Mouse (Mus musculus): ENCODE results near the gene Ucn.
A peak's percentile ranks its signal among the peaks of the same experiment; 100 is the strongest.

Ucn gene

DNA sequence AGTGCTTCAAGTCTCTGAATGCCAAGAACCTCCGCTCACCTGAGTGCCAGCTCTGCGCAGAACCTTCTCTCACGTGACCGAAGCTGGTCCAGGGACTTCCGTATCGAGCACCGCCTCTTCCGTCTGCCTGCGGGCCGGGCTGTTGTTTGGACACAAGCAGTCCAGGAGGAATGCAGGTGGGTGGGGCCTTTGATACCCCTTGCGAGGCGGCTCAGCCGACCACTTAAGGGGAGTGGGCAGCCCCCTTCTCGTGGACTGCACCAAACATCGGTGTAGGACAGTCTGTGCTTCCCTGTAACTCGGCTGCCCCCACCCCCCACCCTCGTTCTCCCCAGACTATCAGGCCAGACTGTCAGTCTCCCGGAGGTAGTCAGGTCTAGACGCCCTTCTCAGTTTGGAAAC is 15.5 kb upstream of the Ucn start, which contains the start of gene Mpv17:
Mpv17 (minus strand) TSS at position 100 of the 402 bp plus-strand sequence.
- Histone ChIP-seq H3K4me1 (replicated peaks; ENCODE audit: low read depth, low read length) (peaks cover 46% of the 10 kb centered on the region), H3K4me3 (replicated peaks; ENCODE audit: low read length) (peak within 1 kb of the TSS; percentile 82), H3K27me3 (ENCODE audit: insufficient read depth, low read length) (no peaks in the 10 kb centered on the region), H3K36me3 (ENCODE audit: insufficient read depth, low read length) (peaks cover 69% of the 10 kb centered on the region), H3K9me3 (ENCODE audit: low read length) (no peaks in the 10 kb centered on the region)
- no peak for TF ChIP-seq POU5F1 (IDR thresholded peaks at IDR 0.05; ENCODE audit: borderline replicate concordance, low read length)
- no peak for TF ChIP-seq CTCF (conservative IDR thresholded peaks at IDR 0.05; ENCODE audit: low read length)
- TF ChIP-seq NANOG (IDR thresholded peaks at IDR 0.05; ENCODE audit: borderline replicate concordance, low read length) = no peak

- Histone ChIP-seq H3K27me3 (ENCODE audit: insufficient read depth, low read length) (no peaks in the 10 kb centered on the region), H3K4me3 (replicated peaks; ENCODE audit: low read length) (peak overlapping the region; percentile 82), H3K36me3 (ENCODE audit: insufficient read depth, low read length) (peaks cover 67% of the 10 kb centered on the region), H3K4me1 (replicated peaks; ENCODE audit: low read depth, low read length) (peaks cover 46% of the 10 kb centered on the region), H3K9me3 (ENCODE audit: low read length) (no peaks in the 10 kb centered on the region)
- TF ChIP-seq NANOG (IDR thresholded peaks at IDR 0.05; ENCODE audit: borderline replicate concordance, low read length) (no peak), CTCF (conservative IDR thresholded peaks at IDR 0.05; ENCODE audit: low read length) (no peak), POU5F1 (IDR thresholded peaks at IDR 0.05; ENCODE audit: borderline replicate concordance, low read length) (no peak)
Measured at GRCm38 (mm10) chr5:31153516-31154151, 15.0 kb upstream of the Ucn start.

- no peaks in the 10 kb centered on the region for H3K27me3 ChIP-seq (ENCODE audit: insufficient read depth, low read length)
- no peaks in the 10 kb centered on the region for H3K9me3 ChIP-seq (ENCODE audit: low read length)
- peaks cover 66% of the 10 kb centered on the region for H3K36me3 ChIP-seq (ENCODE audit: insufficient read depth, low read length)
- TF ChIP-seq NANOG (IDR thresholded peaks at IDR 0.05; ENCODE audit: borderline replicate concordance, low read length) (no peak), POU5F1 (IDR thresholded peaks at IDR 0.05; ENCODE audit: borderline replicate concordance, low read length) (no peak), CTCF (conservative IDR thresholded peaks at IDR 0.05; ENCODE audit: low read length) (no peak)
- no peak overlapping the region for H3K4me3 ChIP-seq (replicated peaks; ENCODE audit: low read length)
- peaks cover 46% of the 10 kb centered on the region for H3K4me1 ChIP-seq (replicated peaks; ENCODE audit: low read depth, low read length)
Measured at GRCm38 (mm10) chr5:31151746-31152145, 13.1 kb upstream of the Ucn start.

DNA sequence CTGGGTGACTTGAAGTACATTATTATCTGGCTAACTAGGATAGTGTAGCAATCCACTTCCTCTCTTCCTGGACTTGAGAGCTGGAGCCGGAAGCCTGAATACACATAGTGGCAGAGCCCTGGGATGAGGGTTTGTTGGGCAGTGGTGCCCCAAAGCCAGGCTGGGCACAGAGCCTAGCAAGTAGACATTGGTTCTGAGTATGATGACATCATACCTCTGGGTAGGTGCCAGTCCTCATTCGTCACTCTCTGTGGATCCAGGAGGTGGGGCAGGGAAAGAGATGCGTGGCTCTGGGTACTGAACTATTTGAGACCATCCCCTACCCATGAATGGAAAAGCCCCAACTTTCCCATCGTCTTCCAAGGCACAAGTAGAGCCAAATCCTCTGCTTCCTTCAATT is 11.2 kb upstream of the Ucn start:
- H3K27me3 ChIP-seq (ENCODE audit: insufficient read depth, low read length) = no peaks in the 10 kb centered on the region
- TF ChIP-seq CTCF (conservative IDR thresholded peaks at IDR 0.05; ENCODE audit: low read length) (no peak), POU5F1 (IDR thresholded peaks at IDR 0.05; ENCODE audit: borderline replicate concordance, low read length) (no peak), NANOG (IDR thresholded peaks at IDR 0.05; ENCODE audit: borderline replicate concordance, low read length) (no peak)
- H3K36me3 ChIP-seq (ENCODE audit: insufficient read depth, low read length) = peaks cover 63% of the 10 kb centered on the region
- H3K9me3 ChIP-seq (ENCODE audit: low read length) = no peaks in the 10 kb centered on the region
- peaks cover 48% of the 10 kb centered on the region for H3K4me1 ChIP-seq (replicated peaks; ENCODE audit: low read depth, low read length)
- H3K4me3 ChIP-seq (replicated peaks; ENCODE audit: low read length) = no peak overlapping the region

- Histone ChIP-seq H3K36me3 (ENCODE audit: insufficient read depth, low read length) (peaks cover 13% of the 10 kb centered on the region), H3K4me3 (replicated peaks; ENCODE audit: low read length) (peak overlapping the region; percentile 81), H3K4me1 (replicated peaks; ENCODE audit: low read depth, low read length) (peaks cover 34% of the 10 kb centered on the region), H3K9me3 (ENCODE audit: low read length) (no peaks in the 10 kb centered on the region), H3K27me3 (ENCODE audit: insufficient read depth, low read length) (peaks cover 57% of the 10 kb centered on the region)
- no peak for TF ChIP-seq POU5F1 (IDR thresholded peaks at IDR 0.05; ENCODE audit: borderline replicate concordance, low read length)
- TF ChIP-seq CTCF (conservative IDR thresholded peaks at IDR 0.05; ENCODE audit: low read length) = no peak
- TF ChIP-seq NANOG (IDR thresholded peaks at IDR 0.05; ENCODE audit: borderline replicate concordance, low read length) = no peak
Measured at GRCm38 (mm10) chr5:31138968-31139425, 368 bp upstream of the Ucn start.

GRCm38 (mm10) chr5:31137658-31138057 is 971 bp downstream of the Ucn start:
- peaks cover 61% of the 10 kb centered on the region for H3K27me3 ChIP-seq (ENCODE audit: insufficient read depth, low read length)
- H3K4me1 ChIP-seq (replicated peaks; ENCODE audit: low read depth, low read length) = peaks cover 34% of the 10 kb centered on the region
- H3K9me3 ChIP-seq (ENCODE audit: low read length) = no peaks in the 10 kb centered on the region
- H3K4me3 ChIP-seq (replicated peaks; ENCODE audit: low read length) = peak overlapping the region; percentile 81
- no peak for TF ChIP-seq CTCF (conservative IDR thresholded peaks at IDR 0.05; ENCODE audit: low read length)
- H3K36me3 ChIP-seq (ENCODE audit: insufficient read depth, low read length) = peaks cover 8% of the 10 kb centered on the region

- Histone ChIP-seq H3K36me3 (ENCODE audit: insufficient read depth, low read length) (peaks cover 8% of the 10 kb centered on the region), H3K4me1 (replicated peaks; ENCODE audit: low read depth, low read length) (peaks cover 34% of the 10 kb centered on the region), H3K9me3 (ENCODE audit: low read length) (no peaks in the 10 kb centered on the region), H3K4me3 (replicated peaks; ENCODE audit: low read length) (peak overlapping the region; percentile 81), H3K27me3 (ENCODE audit: insufficient read depth, low read length) (peaks cover 65% of the 10 kb centered on the region)
- TF ChIP-seq POU5F1 (IDR thresholded peaks at IDR 0.05; ENCODE audit: borderline replicate concordance, low read length) = no peak
- no peak for TF ChIP-seq CTCF (conservative IDR thresholded peaks at IDR 0.05; ENCODE audit: low read length)
- TF ChIP-seq NANOG (IDR thresholded peaks at IDR 0.05; ENCODE audit: borderline replicate concordance, low read length) = no peak
Measured at GRCm38 (mm10) chr5:31136730-31137424, 1.8 kb downstream of the Ucn start.

GRCm38 (mm10) chr5:31126050-31126449 is 12.6 kb downstream of the Ucn start:
- H3K4me3 ChIP-seq (replicated peaks; ENCODE audit: low read length) = no peak overlapping the region
- peaks cover 13% of the 10 kb centered on the region for H3K27me3 ChIP-seq (ENCODE audit: insufficient read depth, low read length)
- no peaks in the 10 kb centered on the region for H3K9me3 ChIP-seq (ENCODE audit: low read length)
- H3K36me3 ChIP-seq (ENCODE audit: insufficient read depth, low read length) = no peaks in the 10 kb centered on the region
- TF ChIP-seq CTCF (conservative IDR thresholded peaks at IDR 0.05; ENCODE audit: low read length) (peak; percentile 83), POU5F1 (IDR thresholded peaks at IDR 0.05; ENCODE audit: borderline replicate concordance, low read length) (no peak)
- peaks cover 9% of the 10 kb centered on the region for H3K4me1 ChIP-seq (replicated peaks; ENCODE audit: low read depth, low read length)

Data from E14TG2a.4 (cell line).